In the genomic region with DNA sequence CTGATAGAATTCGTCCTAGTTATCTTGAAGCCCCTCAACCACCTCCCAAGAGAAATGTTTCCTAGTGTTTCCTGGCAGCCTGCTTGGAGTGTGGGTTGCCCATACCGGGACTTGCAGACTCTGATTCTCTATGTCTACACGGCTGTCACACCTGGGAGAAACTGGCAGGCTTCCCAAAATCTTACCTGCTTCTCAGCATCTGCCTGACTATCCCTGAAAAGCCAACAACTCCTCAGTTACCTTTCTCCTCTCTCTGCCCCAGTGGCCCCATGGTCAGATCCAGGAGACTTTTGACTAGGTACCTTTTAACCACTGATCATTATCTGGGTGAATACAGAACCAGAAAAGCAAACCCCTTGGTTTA, we compare ENCODE assay signal across 10 mouse cellular contexts. TPM values are rescaled to one million over a fixed set of nuclear protein-coding genes. Genes with fewer than 3 reads are reported as not detected.
DNase-seq lines count a peak whose midpoint lies in the region; ATAC-seq and TF ChIP-seq lines count a peak whose summit lies in the region.
"Had no signal": no experiment of that assay in that cellular context is flagged by ENCODE, and none has a peak within 500 bp of the region (broad histone marks: within the 10 kb centered on the region; RNA-seq: fewer than 3 reads in every experiment).

No protein-coding gene starts in this region.

- peaks cover 12% of the 10 kb centered on the region for H3K36me3 ChIP-seq in erythroblast, embryonic 14.5 days (ENCODE audit: control insufficient read depth)
- H3K36me3 ChIP-seq in megakaryocyte, embryonic 14.5 days (replicated peaks; ENCODE audit: low read length), result peaks cover 3% of the 10 kb centered on the region
- no peaks in the 10 kb centered on the region for H3K36me3 ChIP-seq in limb, embryonic 15.5 days
- no peaks in the 10 kb centered on the region for H3K36me3 ChIP-seq in stomach, postnatal 0 days (ENCODE audit: control insufficient read depth, insufficient read depth, low read length)

- no peak overlapping the region for H3K27ac ChIP-seq in limb, embryonic 15.5 days
- H3K27ac ChIP-seq in stomach, postnatal 0 days (replicated peaks), result no peak overlapping the region

- 58% methylated on average over 3 of the region's 3 CpGs for WGBS in limb, embryonic 15.5 days
- 52% methylated on average over 3 of the region's 3 CpGs for WGBS in stomach, postnatal 0 days

- H3K9ac ChIP-seq in limb, embryonic 15.5 days, result no peak overlapping the region
- H3K9ac ChIP-seq in stomach, postnatal 0 days (ENCODE audit: low read length), result peak overlapping the region; percentile 81; the same call in 1 of the 2 replicates

- H3K9me3 ChIP-seq in erythroblast, embryonic 14.5 days (ENCODE audit: control insufficient read depth, low read length), result no peaks in the 10 kb centered on the region
- H3K9me3 ChIP-seq in megakaryocyte, embryonic 14.5 days, result no peaks in the 10 kb centered on the region
- no peaks in the 10 kb centered on the region for H3K9me3 ChIP-seq in limb, embryonic 15.5 days
- no peaks in the 10 kb centered on the region for H3K9me3 ChIP-seq in stomach, postnatal 0 days (ENCODE audit: control insufficient read depth, low read length)

- H3K4me2 ChIP-seq in limb, embryonic 15.5 days, result peak overlapping the region; percentile 84
- H3K4me2 ChIP-seq in stomach, postnatal 0 days (replicated peaks; ENCODE audit: low read depth), result peak overlapping the region; percentile 84

- peaks cover 53% of the 10 kb centered on the region for H3K4me1 ChIP-seq in erythroblast, embryonic 14.5 days (ENCODE audit: control insufficient read depth)
- peaks cover 49% of the 10 kb centered on the region for H3K4me1 ChIP-seq in megakaryocyte, embryonic 14.5 days
- peaks cover 24% of the 10 kb centered on the region for H3K4me1 ChIP-seq in limb, embryonic 15.5 days
- peaks cover 6% of the 10 kb centered on the region; the same call in 1 of the 2 replicates for H3K4me1 ChIP-seq in stomach, postnatal 0 days (replicated peaks; ENCODE audit: control insufficient read depth, insufficient read depth)

- TF ChIP-seq CTCF in stomach, postnatal 0 days (IDR thresholded peaks at IDR 0.05; ENCODE audit: low read depth), result no peak

- H3K27me3 ChIP-seq in erythroblast, embryonic 14.5 days (ENCODE audit: control insufficient read depth), result peaks cover 20% of the 10 kb centered on the region
- H3K27me3 ChIP-seq in megakaryocyte, embryonic 14.5 days (replicated peaks), result no peaks in the 10 kb centered on the region
- H3K27me3 ChIP-seq in limb, embryonic 15.5 days, result no peaks in the 10 kb centered on the region; the same call in 1 of the 2 replicates
- H3K27me3 ChIP-seq in stomach, postnatal 0 days (ENCODE audit: control insufficient read depth, insufficient read depth, low read length), result no peaks in the 10 kb centered on the region

- H3K4me3 ChIP-seq in erythroblast, embryonic 14.5 days (replicated peaks), result peak overlapping the region; percentile 95
- peak overlapping the region; percentile 100 for H3K4me3 ChIP-seq in megakaryocyte, embryonic 14.5 days (replicated peaks)
- peak overlapping the region; percentile 93; the same call in 1 of the 2 replicates for H3K4me3 ChIP-seq in limb, embryonic 15.5 days
- peak overlapping the region; percentile 70; the same call in 1 of the 2 replicates for H3K4me3 ChIP-seq in stomach, postnatal 0 days (ENCODE audit: low read depth, low read length)

- ATAC-seq in erythroblast, adult 5-6 weeks (replicated peaks; ENCODE audit: low FRiP score, poor library complexity, severe bottlenecking), result no peak
- ATAC-seq in megakaryocyte, adult 5-6 weeks (ENCODE audit: poor library complexity, severe bottlenecking), result no peak
- ATAC-seq in limb, embryonic 15.5 days (ENCODE audit: insufficient number of reproducible peaks, low FRiP score, low TSS enrichment, low read depth), result no peak
- no peak for ATAC-seq in stomach, postnatal 0 days (ENCODE audit: low FRiP score, low TSS enrichment)

- TF ChIP-seq EP300 in stomach, postnatal 0 days (optimal IDR thresholded peaks at IDR 0.05), result no peak

- no peak for DNase-seq in stomach, postnatal 0 days (ENCODE audit: low spot score)
- no peak for DNase-seq in retina, embryonic 14.5 days (ENCODE audit: low spot score)
- DNase-seq in urinary bladder, adult 18-20 months (ENCODE audit: low spot score in 2 of 2), result no peak

RNA-seq across cellular contexts. Expression of a gene that starts 1.6 kb away (rescaled TPM):
- polyA plus RNA-seq in erythroblast, embryonic 14.5 days (2012), result 1.2 and 1.9 TPM in 2 replicates
- 29.9 and 39.8 TPM in 2 replicates for total RNA-seq in erythroblast, adult 5-6 weeks (2015; ENCODE audit: low replicate concordance)
- total RNA-seq in erythroblast, adult 5-6 weeks (2017; ENCODE audit: low replicate concordance), result 42.1 and 53.9 TPM in 2 replicates
- 8.0 and 14.1 TPM in 2 replicates for polyA plus RNA-seq in megakaryocyte, embryonic 14.5 days (2012; ENCODE audit: insufficient read depth, low replicate concordance)
- total RNA-seq in megakaryocyte, adult 5-6 weeks (2015), result 59.3 and 60.3 TPM in 2 replicates
- 163 and 173 TPM in 2 replicates for total RNA-seq in megakaryocyte, adult 5-6 weeks (2017)
- polyA plus RNA-seq in limb, embryonic 15.5 days (2015; fragmentation: Nextera tagmentation; extraction: Ambion mirVana), result 86.6 and 106 TPM in 2 replicates
- polyA plus RNA-seq in stomach, postnatal 0 days (2015; fragmentation: Nextera tagmentation; extraction: Ambion mirVana), result 45.1 and 45.7 TPM in 2 replicates

RNA-seq across cellular contexts. Expression of a gene that starts 27.2 kb away (rescaled TPM):
- polyA plus RNA-seq in erythroblast, embryonic 14.5 days (2012), result 0.38 and 0.42 TPM in 2 replicates
- total RNA-seq in erythroblast, adult 5-6 weeks (2015; ENCODE audit: low replicate concordance), result 2.1 and 6.0 TPM in 2 replicates
- 1.7 and 2.8 TPM in 2 replicates for total RNA-seq in erythroblast, adult 5-6 weeks (2017; ENCODE audit: low replicate concordance)
- 19.1 and 25.2 TPM in 2 replicates for polyA plus RNA-seq in megakaryocyte, embryonic 14.5 days (2012; ENCODE audit: insufficient read depth, low replicate concordance)
- 6.1 and 6.7 TPM in 2 replicates for total RNA-seq in megakaryocyte, adult 5-6 weeks (2015)
- 12.2 and 14.1 TPM in 2 replicates for total RNA-seq in megakaryocyte, adult 5-6 weeks (2017)
- polyA plus RNA-seq in limb, embryonic 15.5 days (2015; fragmentation: Nextera tagmentation; extraction: Ambion mirVana), result 16.2 and 17.2 TPM in 2 replicates
- polyA plus RNA-seq in stomach, postnatal 0 days (2015; fragmentation: Nextera tagmentation; extraction: Ambion mirVana), result 4.4 and 4.9 TPM in 2 replicates

RNA-seq across cellular contexts. Expression of a gene that starts 27.6 kb away (rescaled TPM):
- polyA plus RNA-seq in erythroblast, embryonic 14.5 days (2012), result 1.2 and 1.3 TPM in 2 replicates
- 35.1 and 78.4 TPM in 2 replicates for total RNA-seq in erythroblast, adult 5-6 weeks (2015; ENCODE audit: low replicate concordance)
- total RNA-seq in erythroblast, adult 5-6 weeks (2017; ENCODE audit: low replicate concordance), result 37.1 and 47.7 TPM in 2 replicates
- 8.9 TPM in 1 of 2 replicates, not detected in the other for polyA plus RNA-seq in megakaryocyte, embryonic 14.5 days (2012; ENCODE audit: insufficient read depth, low replicate concordance)
- total RNA-seq in megakaryocyte, adult 5-6 weeks (2015), result 74.6 and 102 TPM in 2 replicates
- total RNA-seq in megakaryocyte, adult 5-6 weeks (2017), result 96.7 and 99.6 TPM in 2 replicates
- 94.2 and 106 TPM in 2 replicates for polyA plus RNA-seq in limb, embryonic 15.5 days (2015; fragmentation: Nextera tagmentation; extraction: Ambion mirVana)
- 37.0 and 38.9 TPM in 2 replicates for polyA plus RNA-seq in stomach, postnatal 0 days (2015; fragmentation: Nextera tagmentation; extraction: Ambion mirVana)

RNA-seq across cellular contexts. Expression of a gene that starts 45.4 kb away (rescaled TPM):
- polyA plus RNA-seq in erythroblast, embryonic 14.5 days (2012), result not detected in 2 replicates
- not detected in 2 replicates for total RNA-seq in erythroblast, adult 5-6 weeks (2015; ENCODE audit: low replicate concordance)
- total RNA-seq in erythroblast, adult 5-6 weeks (2017; ENCODE audit: low replicate concordance), result not detected in 2 replicates
- polyA plus RNA-seq in megakaryocyte, embryonic 14.5 days (2012; ENCODE audit: insufficient read depth, low replicate concordance), result not detected in 2 replicates
- not detected in 2 replicates for total RNA-seq in megakaryocyte, adult 5-6 weeks (2015)
- not detected in 2 replicates for total RNA-seq in megakaryocyte, adult 5-6 weeks (2017)
- polyA plus RNA-seq in limb, embryonic 15.5 days (2015; fragmentation: Nextera tagmentation; extraction: Ambion mirVana), result 0.14 and 0.15 TPM in 2 replicates
- polyA plus RNA-seq in stomach, postnatal 0 days (2015; fragmentation: Nextera tagmentation; extraction: Ambion mirVana), result not detected in 2 replicates
- total RNA-seq: left cerebral cortex, postnatal 25 days had no signal

RNA-seq across cellular contexts. Expression of a gene that starts 46.6 kb away (rescaled TPM):
- not detected in 2 replicates for polyA plus RNA-seq in erythroblast, embryonic 14.5 days (2012)
- total RNA-seq in erythroblast, adult 5-6 weeks (2015; ENCODE audit: low replicate concordance), result not detected in 2 replicates
- total RNA-seq in erythroblast, adult 5-6 weeks (2017; ENCODE audit: low replicate concordance), result not detected in 2 replicates
- polyA plus RNA-seq in megakaryocyte, embryonic 14.5 days (2012; ENCODE audit: insufficient read depth, low replicate concordance), result not detected in 2 replicates
- total RNA-seq in megakaryocyte, adult 5-6 weeks (2015), result not detected in 2 replicates
- not detected in 2 replicates for total RNA-seq in megakaryocyte, adult 5-6 weeks (2017)
- 0.37 TPM in 1 of 2 replicates, not detected in the other for polyA plus RNA-seq in limb, embryonic 15.5 days (2015; fragmentation: Nextera tagmentation; extraction: Ambion mirVana)
- polyA plus RNA-seq in stomach, postnatal 0 days (2015; fragmentation: Nextera tagmentation; extraction: Ambion mirVana), result not detected in 2 replicates
- total RNA-seq: left cerebral cortex, postnatal 25 days had no signal
- polyA plus RNA-seq: C2C12 had no signal
